Mouse (Mus musculus): ENCODE measurements around the gene Lama5. TPM values are rescaled to one million over a fixed set of nuclear protein-coding genes. Genes with fewer than 3 reads are reported as not detected.
A peak's percentile ranks its signal among the peaks of the same experiment; 100 is the strongest.

The Lama5 gene
- polyA plus RNA-seq, 1 experiment from 2014 or later, result 61.3 TPM

DNA sequence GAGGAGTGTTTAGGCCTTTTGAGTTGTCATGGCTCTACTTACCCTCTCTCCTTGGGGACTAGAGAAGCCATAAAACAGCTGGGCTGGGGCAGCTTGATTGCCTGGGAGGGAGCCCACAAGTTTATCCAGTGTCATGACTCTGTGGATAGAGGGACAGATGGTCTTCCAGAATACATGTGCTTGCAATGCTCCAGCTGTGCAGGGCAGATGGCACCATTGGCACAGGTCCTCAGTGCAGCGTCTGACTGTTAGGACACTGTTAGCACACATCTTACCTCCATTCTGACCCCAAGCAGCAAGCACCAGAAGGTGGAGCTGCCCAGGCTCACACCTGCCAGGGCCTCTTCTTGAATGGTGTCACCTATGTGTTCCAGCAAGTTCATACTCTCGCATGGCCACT is 59.8 kb downstream of the Lama5 start:
- 78% methylated on average over 2 of the region's 2 CpGs for WGBS
- Histone ChIP-seq H3K4me2 (ENCODE audit: low read depth, low read length) (no peak overlapping the region), H3K27me3 (ENCODE audit: control insufficient read depth, insufficient read depth, low read length) (no peaks in the 10 kb centered on the region), H3K4me3 (replicated peaks; ENCODE audit: low read length) (no peak overlapping the region), H3K4me1 (ENCODE audit: control insufficient read depth, insufficient read depth, low read length) (0 out of 2 replicates have a peak, but pooled peaks cover 1% of the 10 kb centered on the region), H3K9ac (ENCODE audit: low read length) (no peak overlapping the region), H3K27ac (ENCODE audit: low read length) (no peak overlapping the region), H3K36me3 (ENCODE audit: control insufficient read depth, insufficient read depth, low read length) (peaks cover 5% of the 10 kb centered on the region), H3K9me3 (replicated peaks; ENCODE audit: control insufficient read depth, low read length) (no peaks in the 10 kb centered on the region)
- ATAC-seq (ENCODE audit: insufficient read depth, low FRiP score), result no peak

DNA sequence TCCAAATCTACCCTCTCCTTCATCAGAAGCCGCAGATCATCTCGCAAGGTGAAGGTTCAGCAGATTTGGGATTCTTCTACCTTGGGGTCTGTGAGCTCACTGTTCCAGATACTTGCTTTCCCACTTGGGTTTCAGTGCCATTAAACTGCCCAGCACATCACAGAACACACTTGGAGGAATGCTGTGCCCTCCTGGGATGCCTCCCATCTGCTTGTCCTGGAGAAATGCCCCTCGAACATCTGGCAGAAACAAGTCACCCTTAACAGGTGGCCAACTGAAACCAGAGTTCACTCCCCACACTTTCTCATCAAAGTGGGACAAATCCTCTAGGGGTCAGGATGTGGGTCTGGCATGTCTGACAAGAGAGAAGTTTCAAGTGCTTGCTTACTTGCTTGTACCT is 67.0 kb downstream of the Lama5 start:
- WGBS, result 89% methylated on average over 3 of the region's 3 CpGs
- ATAC-seq (ENCODE audit: insufficient read depth, low FRiP score), result no peak
- no peak overlapping the region for H3K27ac ChIP-seq (ENCODE audit: low read length)
- H3K4me1 ChIP-seq (ENCODE audit: control insufficient read depth, insufficient read depth, low read length), result no peaks in the 10 kb centered on the region
- no peaks in the 10 kb centered on the region for H3K27me3 ChIP-seq (ENCODE audit: control insufficient read depth, insufficient read depth, low read length)
- no peaks in the 10 kb centered on the region for H3K9me3 ChIP-seq (replicated peaks; ENCODE audit: control insufficient read depth, low read length)
- H3K9ac ChIP-seq (ENCODE audit: low read length), result no peak overlapping the region
- H3K36me3 ChIP-seq (ENCODE audit: control insufficient read depth, insufficient read depth, low read length), result peaks cover 27% of the 10 kb centered on the region
- H3K4me2 ChIP-seq (ENCODE audit: low read depth, low read length), result no peak overlapping the region
- H3K4me3 ChIP-seq (replicated peaks; ENCODE audit: low read length), result no peak overlapping the region

DNA sequence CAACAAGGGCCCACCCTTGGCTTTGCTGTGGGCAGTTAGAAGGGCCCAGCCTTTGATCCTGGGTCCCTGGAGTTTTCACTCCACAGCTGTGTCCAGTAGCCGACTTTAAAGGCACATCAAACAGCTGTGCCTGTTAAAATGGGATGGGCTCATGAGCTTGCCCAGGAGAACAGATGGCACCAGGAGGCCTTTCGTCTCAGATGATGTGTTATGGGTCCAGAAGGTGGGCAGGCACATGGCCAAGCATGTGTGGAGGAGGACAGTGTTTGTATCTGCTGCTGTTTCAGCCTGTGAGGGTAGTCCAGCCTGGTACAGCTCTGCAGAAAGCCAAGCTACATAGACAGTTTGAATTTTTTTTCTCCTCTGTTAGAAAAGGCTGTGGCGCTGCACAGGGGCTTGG is 70.9 kb downstream of the Lama5 start:
- H3K4me3 ChIP-seq (replicated peaks; ENCODE audit: low read length), result no peak overlapping the region
- no peaks in the 10 kb centered on the region for H3K9me3 ChIP-seq (replicated peaks; ENCODE audit: control insufficient read depth, low read length)
- ATAC-seq (ENCODE audit: insufficient read depth, low FRiP score), result no peak
- no peak overlapping the region for H3K9ac ChIP-seq (ENCODE audit: low read length)
- no peaks in the 10 kb centered on the region for H3K27me3 ChIP-seq (ENCODE audit: control insufficient read depth, insufficient read depth, low read length)
- H3K27ac ChIP-seq (ENCODE audit: low read length), result no peak overlapping the region
- H3K36me3 ChIP-seq (ENCODE audit: control insufficient read depth, insufficient read depth, low read length), result peaks cover 31% of the 10 kb centered on the region
- H3K4me1 ChIP-seq (ENCODE audit: control insufficient read depth, insufficient read depth, low read length), result no peaks in the 10 kb centered on the region
- 63% methylated on average over 3 of the region's 3 CpGs for WGBS
- H3K4me2 ChIP-seq (ENCODE audit: low read depth, low read length), result no peak overlapping the region

DNA sequence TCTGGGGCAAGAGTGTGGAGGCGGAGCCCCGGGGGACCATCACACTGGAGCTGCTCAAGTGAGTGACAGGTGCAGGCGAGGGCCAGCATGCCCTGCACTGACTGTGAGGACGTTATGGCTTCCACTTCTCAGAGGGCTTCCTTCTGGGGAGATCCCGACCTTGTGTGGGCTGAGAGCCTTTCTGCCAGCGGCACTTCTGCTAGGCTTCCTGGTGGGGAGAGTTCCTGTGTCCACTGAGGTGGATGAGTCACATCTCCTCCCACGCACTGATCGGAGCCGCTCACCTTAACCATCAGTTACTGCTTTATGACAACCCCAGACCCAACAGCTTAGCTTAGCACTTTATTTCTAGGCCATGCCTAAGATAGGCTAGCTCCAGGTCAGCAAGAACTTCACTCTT is 77.1 kb downstream of the Lama5 start:
- Histone ChIP-seq H3K27me3 (ENCODE audit: control insufficient read depth, insufficient read depth, low read length) (no peaks in the 10 kb centered on the region), H3K9ac (ENCODE audit: low read length) (no peak overlapping the region), H3K9me3 (replicated peaks; ENCODE audit: control insufficient read depth, low read length) (no peaks in the 10 kb centered on the region), H3K4me3 (replicated peaks; ENCODE audit: low read length) (no peak overlapping the region), H3K36me3 (ENCODE audit: control insufficient read depth, insufficient read depth, low read length) (peaks cover 21% of the 10 kb centered on the region), H3K4me2 (ENCODE audit: low read depth, low read length) (no peak overlapping the region), H3K4me1 (ENCODE audit: control insufficient read depth, insufficient read depth, low read length) (no peaks in the 10 kb centered on the region), H3K27ac (ENCODE audit: low read length) (no peak overlapping the region)
- 88% methylated on average over 9 of the region's 9 CpGs for WGBS
- no peak for ATAC-seq (ENCODE audit: insufficient read depth, low FRiP score)

DNA sequence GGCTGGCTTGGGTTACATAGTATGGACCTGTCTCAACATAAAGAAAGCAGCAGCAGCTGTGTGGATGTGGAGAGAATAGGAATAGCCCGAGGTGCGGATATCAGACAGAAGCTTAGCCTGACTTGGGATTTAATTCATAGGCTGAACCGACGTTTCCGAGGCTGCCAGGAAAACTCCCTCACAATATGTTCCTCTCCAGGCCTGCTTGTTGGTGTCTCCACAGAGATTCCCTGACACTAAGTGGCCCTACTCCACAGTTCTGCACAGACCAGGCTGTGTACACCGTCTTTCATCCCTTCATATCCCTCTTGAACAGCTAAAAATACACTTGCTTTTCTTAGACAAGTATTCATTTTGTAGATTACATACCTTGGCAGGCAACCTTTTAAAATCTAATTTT is 78.3 kb downstream of the Lama5 start:
- no peak for ATAC-seq (ENCODE audit: insufficient read depth, low FRiP score)
- 85% methylated on average over 6 of the region's 6 CpGs for WGBS
- no peak overlapping the region for H3K9ac ChIP-seq (ENCODE audit: low read length)

DNA sequence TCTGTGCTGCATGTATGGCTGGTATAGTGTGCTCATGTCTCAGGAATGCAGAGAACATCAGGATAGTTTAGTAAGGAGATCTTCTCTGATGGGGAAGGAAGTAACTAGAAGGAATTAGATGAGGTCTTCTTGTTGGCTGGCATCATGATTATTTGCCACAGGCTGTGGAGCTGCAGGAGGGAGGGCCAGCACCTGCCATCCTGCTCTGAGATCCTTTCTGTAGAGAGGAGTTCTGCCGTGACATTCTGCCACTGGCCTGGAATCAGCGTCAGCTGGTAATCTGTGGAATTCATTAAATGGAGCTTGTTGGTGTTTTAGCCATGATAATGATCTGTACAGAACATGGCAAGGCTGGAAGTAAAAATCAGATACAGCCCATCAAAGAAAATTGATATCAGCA is 79.6 kb downstream of the Lama5 start:
- no peaks in the 10 kb centered on the region for H3K27me3 ChIP-seq (ENCODE audit: control insufficient read depth, insufficient read depth, low read length)
- H3K27ac ChIP-seq (ENCODE audit: low read length), result no peak overlapping the region
- H3K9me3 ChIP-seq (replicated peaks; ENCODE audit: control insufficient read depth, low read length), result no peaks in the 10 kb centered on the region
- no peak overlapping the region for H3K9ac ChIP-seq (ENCODE audit: low read length)
- no peak overlapping the region for H3K4me3 ChIP-seq (replicated peaks; ENCODE audit: low read length)
- 81% methylated on average over 2 of the region's 2 CpGs for WGBS
- no peaks in the 10 kb centered on the region for H3K4me1 ChIP-seq (ENCODE audit: control insufficient read depth, insufficient read depth, low read length)
- no peak for ATAC-seq (ENCODE audit: insufficient read depth, low FRiP score)
- H3K36me3 ChIP-seq (ENCODE audit: control insufficient read depth, insufficient read depth, low read length), result peaks cover 15% of the 10 kb centered on the region
- no peak overlapping the region for H3K4me2 ChIP-seq (ENCODE audit: low read depth, low read length)

More for the DNA sequence above, 78.3 kb downstream of the Lama5 start:
- no peak overlapping the region for H3K4me2 ChIP-seq (ENCODE audit: low read depth, low read length)
- H3K4me3 ChIP-seq (replicated peaks; ENCODE audit: low read length), result no peak overlapping the region
- no peak overlapping the region for H3K27ac ChIP-seq (ENCODE audit: low read length)
- H3K36me3 ChIP-seq (ENCODE audit: control insufficient read depth, insufficient read depth, low read length), result peaks cover 15% of the 10 kb centered on the region
- H3K9me3 ChIP-seq (replicated peaks; ENCODE audit: control insufficient read depth, low read length), result no peaks in the 10 kb centered on the region
- H3K4me1 ChIP-seq (ENCODE audit: control insufficient read depth, insufficient read depth, low read length), result no peaks in the 10 kb centered on the region
- no peaks in the 10 kb centered on the region for H3K27me3 ChIP-seq (ENCODE audit: control insufficient read depth, insufficient read depth, low read length)

DNA sequence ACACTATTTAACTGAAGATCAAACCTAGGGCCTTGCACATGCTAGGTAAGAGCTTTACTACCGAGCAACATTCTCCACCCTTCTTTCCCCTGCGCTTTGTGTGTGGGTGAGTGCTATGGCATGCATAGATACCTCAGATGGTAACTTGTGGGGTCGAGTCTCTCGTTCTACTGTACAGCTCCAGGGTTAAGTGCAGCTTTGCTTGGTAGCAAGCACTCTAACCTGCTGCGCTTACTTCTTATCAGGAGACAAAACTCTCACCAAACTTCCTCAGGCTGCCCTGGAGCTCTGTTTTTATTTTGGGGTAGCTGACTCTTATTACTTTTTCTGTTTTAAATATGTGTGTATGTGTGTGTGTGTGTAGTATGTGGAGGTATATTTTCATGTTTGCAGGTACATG is 90.2 kb downstream of the Lama5 start:
- no peaks in the 10 kb centered on the region for H3K36me3 ChIP-seq (ENCODE audit: control insufficient read depth, insufficient read depth, low read length)
- WGBS, result 77% methylated on average over 5 of the region's 5 CpGs
- H3K4me1 ChIP-seq (ENCODE audit: control insufficient read depth, insufficient read depth, low read length), result no peaks in the 10 kb centered on the region
- no peak overlapping the region for H3K9ac ChIP-seq (ENCODE audit: low read length)
- H3K27me3 ChIP-seq (ENCODE audit: control insufficient read depth, insufficient read depth, low read length), result no peaks in the 10 kb centered on the region
- H3K4me3 ChIP-seq (replicated peaks; ENCODE audit: low read length), result no peak overlapping the region
- H3K4me2 ChIP-seq (ENCODE audit: low read depth, low read length), result no peak overlapping the region
- H3K9me3 ChIP-seq (replicated peaks; ENCODE audit: control insufficient read depth, low read length), result no peaks in the 10 kb centered on the region
- H3K27ac ChIP-seq (ENCODE audit: low read length), result no peak overlapping the region
- ATAC-seq (ENCODE audit: insufficient read depth, low FRiP score), result no peak

DNA sequence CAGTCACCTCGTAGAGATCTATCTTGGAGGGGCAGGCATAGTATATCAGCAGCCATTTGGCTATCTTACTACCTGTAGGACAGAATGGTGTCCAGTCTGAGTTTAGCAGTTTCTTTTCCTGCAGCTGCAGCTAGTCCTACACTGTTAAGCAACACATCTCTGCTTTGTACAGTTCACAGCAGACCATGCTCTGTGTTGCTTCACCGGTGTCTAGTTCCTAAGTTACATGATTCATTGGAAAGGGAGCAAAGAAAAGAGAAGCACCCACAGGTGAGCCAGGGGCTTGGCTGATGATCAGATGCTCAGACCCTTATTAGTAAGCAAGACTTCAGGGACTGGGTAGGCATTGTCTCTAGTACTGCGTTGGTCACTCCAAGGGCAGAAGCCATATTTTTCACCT is 91.7 kb downstream of the Lama5 start:
- Histone ChIP-seq H3K9me3 (replicated peaks; ENCODE audit: control insufficient read depth, low read length) (no peaks in the 10 kb centered on the region), H3K36me3 (ENCODE audit: control insufficient read depth, insufficient read depth, low read length) (no peaks in the 10 kb centered on the region), H3K9ac (ENCODE audit: low read length) (no peak overlapping the region), H3K27ac (ENCODE audit: low read length) (no peak overlapping the region), H3K27me3 (ENCODE audit: control insufficient read depth, insufficient read depth, low read length) (no peaks in the 10 kb centered on the region), H3K4me3 (replicated peaks; ENCODE audit: low read length) (no peak overlapping the region), H3K4me1 (ENCODE audit: control insufficient read depth, insufficient read depth, low read length) (no peaks in the 10 kb centered on the region), H3K4me2 (ENCODE audit: low read depth, low read length) (no peak overlapping the region)
- 80% methylated on average over 3 of the region's 3 CpGs for WGBS
- no peak for ATAC-seq (ENCODE audit: insufficient read depth, low FRiP score)

DNA sequence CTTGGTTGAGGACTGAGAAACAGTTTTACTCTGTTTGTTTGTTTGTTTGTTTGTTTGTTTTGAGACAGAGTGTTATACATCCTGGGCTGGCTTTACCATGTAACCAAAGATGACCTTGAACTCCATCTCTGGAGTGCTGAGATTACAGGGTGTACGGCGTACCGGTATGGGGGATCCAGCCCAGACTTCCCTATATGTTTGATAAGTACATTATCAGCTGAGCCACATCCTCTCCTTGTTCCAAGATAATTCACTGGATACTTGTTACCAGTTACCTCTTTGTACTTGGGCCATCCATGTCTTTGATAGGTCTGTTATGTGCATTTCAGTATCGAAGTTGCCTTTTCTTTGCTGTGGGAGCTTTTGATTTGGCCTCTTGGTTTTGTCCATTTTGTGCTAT is 92.4 kb downstream of the Lama5 start:
- Histone ChIP-seq H3K9me3 (replicated peaks; ENCODE audit: control insufficient read depth, low read length) (no peaks in the 10 kb centered on the region), H3K4me1 (ENCODE audit: control insufficient read depth, insufficient read depth, low read length) (0 out of 2 replicates have a peak, but pooled peaks cover 2% of the 10 kb centered on the region), H3K36me3 (ENCODE audit: control insufficient read depth, insufficient read depth, low read length) (no peaks in the 10 kb centered on the region), H3K9ac (ENCODE audit: low read length) (no peak overlapping the region), H3K4me3 (replicated peaks; ENCODE audit: low read length) (no peak overlapping the region), H3K4me2 (ENCODE audit: low read depth, low read length) (no peak overlapping the region), H3K27me3 (ENCODE audit: control insufficient read depth, insufficient read depth, low read length) (no peaks in the 10 kb centered on the region), H3K27ac (ENCODE audit: low read length) (no peak overlapping the region)
- 94% methylated on average over 4 of the region's 4 CpGs for WGBS
- no peak for ATAC-seq (ENCODE audit: insufficient read depth, low FRiP score)

DNA sequence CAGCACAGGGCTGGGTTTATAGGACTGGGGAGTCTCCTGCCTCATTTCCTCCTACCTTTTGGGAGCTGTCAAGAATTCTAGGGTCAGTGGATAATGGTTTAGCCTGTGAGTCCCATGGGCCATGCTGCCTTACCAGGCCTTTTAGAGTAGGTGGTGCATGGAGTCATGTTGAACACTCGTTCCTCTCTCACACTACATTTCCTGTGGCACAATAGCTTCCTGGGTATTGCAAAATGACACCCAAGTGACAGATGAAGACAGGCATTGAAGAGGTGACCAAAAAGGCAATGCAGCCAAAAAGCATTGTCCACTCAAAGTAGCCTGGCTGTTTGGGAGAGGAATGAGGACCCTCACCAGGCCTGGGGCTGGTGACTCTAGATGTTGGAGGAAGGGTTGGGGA is 98.0 kb downstream of the Lama5 start:
- H3K36me3 ChIP-seq (ENCODE audit: control insufficient read depth, insufficient read depth, low read length), result peaks cover 6% of the 10 kb centered on the region; the same call in 1 of the 2 replicates
- peaks cover 19% of the 10 kb centered on the region for H3K4me1 ChIP-seq (ENCODE audit: control insufficient read depth, insufficient read depth, low read length)
- peak overlapping the region; percentile 48; the same call in 1 of the 2 replicates for H3K27ac ChIP-seq (ENCODE audit: low read length)
- no peak overlapping the region for H3K9ac ChIP-seq (ENCODE audit: low read length)
- no peak overlapping the region for H3K4me2 ChIP-seq (ENCODE audit: low read depth, low read length)
- H3K27me3 ChIP-seq (ENCODE audit: control insufficient read depth, insufficient read depth, low read length), result no peaks in the 10 kb centered on the region
- 0 out of 2 replicates have a peak, but pooled peaks cover 3% of the 10 kb centered on the region for H3K9me3 ChIP-seq (replicated peaks; ENCODE audit: control insufficient read depth, low read length)
- WGBS, result 57% methylated on average over 1 of the region's 1 CpGs
- H3K4me3 ChIP-seq (replicated peaks; ENCODE audit: low read length), result no peak overlapping the region
- no peak for ATAC-seq (ENCODE audit: insufficient read depth, low FRiP score)

Data from stomach, embryonic 16.5 days (tissue).